Mouse (Mus musculus) 416B (cell line): Measurements from ENCODE around the gene Vegfd.

Experiments used
- DNase-seq: peaks from one replicate; pipeline ENCODE4 v3.0.0; 2011; ENCODE audit warnings: low read depth

Vegfd gene

GRCm38 (mm10) chrX:164419955-164420354 lies 46.8 kb downstream of the Vegfd start:
- no peak for DNase-seq

GRCm38 (mm10) chrX:164420518-164420917 lies 47.3 kb downstream of the Vegfd start:
- DNase-seq = no peak

GRCm38 (mm10) chrX:164424821-164425220 lies 51.6 kb downstream of the Vegfd start:
- no peak for DNase-seq

- peak; percentile 69 for DNase-seq
Measured at GRCm38 (mm10) chrX:164427295-164427694, 54.1 kb downstream of the Vegfd start.

- peak; percentile 52 for DNase-seq
Measured at GRCm38 (mm10) chrX:164428224-164428623, 55.0 kb downstream of the Vegfd start.

GRCm38 (mm10) chrX:164430621-164431020 lies 57.4 kb downstream of the Vegfd start:
- DNase-seq = no peak

GRCm38 (mm10) chrX:164431133-164431532 lies 58.0 kb downstream of the Vegfd start:
- DNase-seq = no peak

- DNase-seq = peak; percentile 20
Measured at GRCm38 (mm10) chrX:164431541-164431940, 58.4 kb downstream of the Vegfd start.

- peak; percentile 32 for DNase-seq
Measured at GRCm38 (mm10) chrX:164432682-164433081, 59.5 kb downstream of the Vegfd start.

- DNase-seq = no peak
Measured at GRCm38 (mm10) chrX:164436709-164437108, 63.5 kb downstream of the Vegfd start, which contains the start of gene Asb11. Gene Asb11, plus strand, starts transcription at chrX:164436994.

- DNase-seq = no peak
Measured at GRCm38 (mm10) chrX:164439462-164439861, 66.3 kb downstream of the Vegfd start.

GRCm38 (mm10) chrX:164440140-164440539 lies 67.0 kb downstream of the Vegfd start:
- no peak for DNase-seq

GRCm38 (mm10) chrX:164440703-164441102 lies 67.5 kb downstream of the Vegfd start:
- DNase-seq = no peak

- DNase-seq = no peak
Measured at GRCm38 (mm10) chrX:164441306-164441705, 68.1 kb downstream of the Vegfd start.

GRCm38 (mm10) chrX:164445601-164446000 lies 72.4 kb downstream of the Vegfd start:
- DNase-seq = no peak

GRCm38 (mm10) chrX:164446106-164446551 lies 73.0 kb downstream of the Vegfd start:
- DNase-seq = peak; percentile 78

GRCm38 (mm10) chrX:164446835-164447681 lies 73.9 kb downstream of the Vegfd start:
- DNase-seq = no peak

- DNase-seq = no peak
Measured at GRCm38 (mm10) chrX:164447682-164448071, 74.5 kb downstream of the Vegfd start.

GRCm38 (mm10) chrX:164449201-164449600 lies 76.0 kb downstream of the Vegfd start:
- DNase-seq = peak; percentile 69
